Mouse (Mus musculus): ENCODE measurements around the gene Mrpl17.

- no peak for TF ChIP-seq CTCF (IDR thresholded peaks at IDR 0.05; ENCODE audit: extremely low read depth, insufficient read depth, low read length)
- TF ChIP-seq POLR2A (IDR thresholded peaks at IDR 0.05; ENCODE audit: extremely low read depth, insufficient read depth, low read length) = no peak
Observed at GRCm38 (mm10) chr7:105806125-105806524, 4.8 kb downstream of the Mrpl17 start.

Data from cortical plate, adult 2 months (tissue).